Mouse (Mus musculus): ENCODE results near the gene Ednra.

- TF ChIP-seq EP300 (IDR thresholded peaks at IDR 0.05; ENCODE audit: low read depth) (no peak), CTCF (IDR thresholded peaks at IDR 0.05; ENCODE audit: low read depth) (no peak)
Measured at GRCm38 (mm10) chr8:77752041-77752440, 27.8 kb upstream of the Ednra start.
